Mouse (Mus musculus) adrenal gland, postnatal 4 days (tissue): ENCODE measurements around the gene Sun1. TPM values are rescaled to one million over a fixed set of nuclear protein-coding genes. Genes with fewer than 3 reads are reported as not detected.

Experiments used
- DNase-seq, 2 experiments: peaks; one replicate each; pipeline ENCODE4 v3.0.0; 2021 to 2022; ENCODE audit warnings: low spot score in 2 of 2, mixed read lengths in 2 of 2
- long read RNA-seq, 2 experiments: library from polyadenylated mRNA; stranded (forward); transcript quantifications; one replicate each; pipeline ENCODE4 v2.0.0; 2021
- total RNA-seq, 2 experiments: library from RNA; stranded (reverse); gene quantifications; 2 replicates each; pipeline ENCODE4 v1.2.3; 2021

The Sun1 gene
- 10 to 100 TPM; 78.5 to 81.6 TPM for total RNA-seq
- long read RNA-seq, experiment 1, full-length matches to known transcripts: 23 of 55 reads
- long read RNA-seq, experiment 1, partial matches to known transcripts: 12 of 55 reads
- long read RNA-seq, experiment 1, other reads (novel, unspliced or antisense): 20 of 55 reads
- long read RNA-seq, experiment 2, full-length matches to known transcripts: 87 of 178 reads
- long read RNA-seq, experiment 2, partial matches to known transcripts: 50 of 178 reads
- long read RNA-seq, experiment 2, other reads (novel, unspliced or antisense): 41 of 178 reads

GRCm38 (mm10) chr5:139199995-139200769 is at the start of gene Sun1:
Sun1 (plus strand) TSS chr5:139200637.
- DNase-seq: peak; percentile 94 to 98

GRCm38 (mm10) chr5:139160899-139161298 is 39.5 kb upstream of the Sun1 start:
- no peak for DNase-seq

GRCm38 (mm10) chr5:139161632-139162031 is 38.8 kb upstream of the Sun1 start:
- DNase-seq: no peak

GRCm38 (mm10) chr5:139166781-139167361 is 33.6 kb upstream of the Sun1 start:
- DNase-seq: no peak

GRCm38 (mm10) chr5:139167548-139167947 is 32.9 kb upstream of the Sun1 start:
- DNase-seq: no peak

- no peak for DNase-seq
Observed at GRCm38 (mm10) chr5:139171929-139172328, 28.5 kb upstream of the Sun1 start.

- no peak for DNase-seq
Observed at GRCm38 (mm10) chr5:139174141-139174540, 26.3 kb upstream of the Sun1 start.

- DNase-seq: no peak
Observed at GRCm38 (mm10) chr5:139174556-139175547, 25.6 kb upstream of the Sun1 start.

GRCm38 (mm10) chr5:139178895-139179631 is 21.4 kb upstream of the Sun1 start:
- DNase-seq: peak; percentile 55 to 61

- DNase-seq: no peak
Observed at GRCm38 (mm10) chr5:139183131-139183530, 17.3 kb upstream of the Sun1 start.

- DNase-seq: no peak
Observed at GRCm38 (mm10) chr5:139183601-139184000, 16.8 kb upstream of the Sun1 start.

GRCm38 (mm10) chr5:139184897-139185296 is 15.5 kb upstream of the Sun1 start:
- no peak for DNase-seq

GRCm38 (mm10) chr5:139189726-139190125 is 10.7 kb upstream of the Sun1 start:
- no peak for DNase-seq

- no peak for DNase-seq
Observed at GRCm38 (mm10) chr5:139190958-139191357, 9.5 kb upstream of the Sun1 start.

- DNase-seq: no peak
Observed at GRCm38 (mm10) chr5:139198779-139199178, 1.7 kb upstream of the Sun1 start.

GRCm38 (mm10) chr5:139199636-139199994 is 822 bp upstream of the Sun1 start:
- no peak for DNase-seq

GRCm38 (mm10) chr5:139200770-139201569 is 533 bp downstream of the Sun1 start:
- no peak for DNase-seq

GRCm38 (mm10) chr5:139202127-139202526 is 1.7 kb downstream of the Sun1 start:
- no peak for DNase-seq

- no peak for DNase-seq
Observed at GRCm38 (mm10) chr5:139203312-139203711, 2.9 kb downstream of the Sun1 start.
